Mouse (Mus musculus) spleen, postnatal 36 days (tissue): ENCODE results near the gene Lcp1.

Experiments
- DNase-seq, 2 experiments: peaks; one replicate each; pipeline ENCODE4 v3.0.0; 2022; ENCODE audit warnings: low spot score in 2 of 2, mixed read lengths in 1 of 2

Gene Lcp1

DNA sequence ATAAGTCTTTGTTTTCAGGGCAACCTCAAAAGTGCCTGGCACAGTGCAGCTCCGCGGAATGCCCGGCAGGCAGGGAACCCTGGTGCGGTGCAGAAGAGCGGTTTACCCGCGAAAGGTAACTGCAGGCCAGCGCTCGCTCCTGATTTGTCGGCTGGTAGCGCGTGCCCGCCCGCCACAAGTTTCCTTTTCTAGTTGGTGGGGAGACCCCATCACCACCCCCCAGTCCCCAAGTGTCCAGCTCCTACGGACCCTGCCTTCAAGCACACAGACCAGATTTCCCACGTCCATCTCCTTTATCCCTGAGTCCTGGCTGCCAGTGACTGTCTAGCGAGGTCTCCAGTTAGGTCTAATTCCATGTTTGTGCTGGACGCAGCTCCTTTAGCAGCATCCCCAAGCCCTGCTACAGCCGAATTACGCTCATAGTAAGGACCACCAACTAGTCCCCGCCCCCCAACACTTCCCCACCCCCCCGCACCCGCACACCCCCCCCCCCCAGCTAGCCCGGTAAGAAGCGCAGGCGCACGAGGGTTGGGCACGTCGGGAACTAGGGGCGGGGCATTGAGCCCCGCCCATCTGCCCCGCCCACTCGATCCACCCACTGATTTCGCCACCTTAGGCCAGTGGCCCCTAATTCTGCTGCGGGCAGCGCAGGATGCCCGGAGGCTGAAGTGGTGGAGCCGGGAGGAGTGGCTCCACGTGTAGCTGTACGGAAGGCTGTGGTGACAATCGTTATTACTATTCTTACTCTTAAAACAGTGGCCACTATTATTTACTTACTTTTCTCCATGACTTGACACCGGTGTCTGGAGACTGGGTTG, at the start of gene Lcp1, which contains the start of gene Lrrc63:
TSS of gene Lcp1 (plus strand) at position 601 of the 818 bp plus-strand sequence.
TSS of gene Lrrc63 (minus strand) at position 381 of the 818 bp plus-strand sequence.
- peak; percentile 76 to 83 for DNase-seq

GRCm38 (mm10) chr14:75102956-75103355, 27.9 kb upstream of the Lcp1 start:
- no peak for DNase-seq

GRCm38 (mm10) chr14:75121658-75122057, 9.2 kb upstream of the Lcp1 start:
- no peak for DNase-seq

- peak; percentile 8 to 22 for DNase-seq
Observed at GRCm38 (mm10) chr14:75131324-75131935, 529 bp downstream of the Lcp1 start.

GRCm38 (mm10) chr14:75136119-75136966, 5.4 kb downstream of the Lcp1 start:
- no peak for DNase-seq

DNA sequence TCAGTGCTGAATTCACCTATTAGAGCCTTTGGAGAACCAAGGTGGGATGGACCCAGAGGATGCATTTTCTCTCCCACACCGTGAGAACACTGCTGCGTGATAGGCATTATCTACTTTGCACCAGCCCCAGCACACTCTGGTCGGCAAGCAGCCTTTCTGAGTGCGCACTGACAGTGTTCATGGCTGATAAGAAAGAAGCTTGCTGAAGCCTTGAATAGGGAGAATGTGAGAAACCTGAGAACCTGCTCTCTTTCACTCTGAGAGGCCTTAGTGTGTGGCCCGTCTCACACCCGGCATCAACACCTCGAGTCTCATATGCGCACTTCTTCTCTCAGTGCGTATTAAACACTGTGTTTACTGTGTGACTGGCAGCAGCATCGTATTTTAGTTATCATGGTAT, 7.6 kb downstream of the Lcp1 start:
- peak; percentile 57 to 81 for DNase-seq

GRCm38 (mm10) chr14:75139225-75139624, 8.3 kb downstream of the Lcp1 start:
- DNase-seq = peak in 1 of 2 experiments; percentile 16

DNA sequence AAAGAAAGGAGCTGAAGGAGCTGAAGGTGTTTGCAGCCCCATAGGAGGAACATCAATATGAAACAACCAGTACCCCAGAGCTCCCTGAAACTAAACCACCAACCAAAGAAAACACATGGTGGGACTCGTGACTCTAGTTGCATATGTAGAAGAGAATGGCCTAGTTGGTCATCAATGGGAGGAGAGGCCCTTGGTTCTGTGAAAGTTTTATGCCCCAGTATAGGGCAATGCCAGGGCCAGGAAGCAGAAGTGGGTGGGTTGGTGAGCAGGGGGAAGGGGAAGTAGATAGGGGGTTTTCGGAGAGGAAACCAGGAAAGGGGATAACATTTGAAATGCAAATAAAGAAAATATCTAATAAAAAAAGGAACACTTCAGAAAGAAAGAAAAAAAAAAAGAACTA, 16.8 kb downstream of the Lcp1 start:
- peak; percentile 33 to 47 for DNase-seq

DNA sequence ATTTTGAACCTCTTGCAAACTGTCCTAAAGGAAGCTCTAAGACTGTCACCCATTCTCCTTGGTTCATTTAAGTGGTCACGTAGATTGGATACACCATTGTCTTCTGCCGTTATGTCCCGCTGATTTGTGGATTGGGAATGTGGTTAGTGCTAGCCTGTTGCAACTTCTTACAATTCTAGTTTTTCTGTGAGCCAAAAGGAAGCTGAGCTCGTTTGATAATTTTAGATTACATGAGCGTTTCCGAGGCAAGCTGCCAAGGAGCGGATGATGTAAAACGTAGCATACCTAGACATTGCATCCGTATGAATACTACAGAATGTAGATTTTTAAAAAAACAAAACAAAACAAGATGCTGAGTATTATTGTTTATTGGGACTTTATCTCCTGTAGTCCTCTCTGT, 17.3 kb downstream of the Lcp1 start:
- DNase-seq = peak in 1 of 2 experiments; percentile 39

DNA sequence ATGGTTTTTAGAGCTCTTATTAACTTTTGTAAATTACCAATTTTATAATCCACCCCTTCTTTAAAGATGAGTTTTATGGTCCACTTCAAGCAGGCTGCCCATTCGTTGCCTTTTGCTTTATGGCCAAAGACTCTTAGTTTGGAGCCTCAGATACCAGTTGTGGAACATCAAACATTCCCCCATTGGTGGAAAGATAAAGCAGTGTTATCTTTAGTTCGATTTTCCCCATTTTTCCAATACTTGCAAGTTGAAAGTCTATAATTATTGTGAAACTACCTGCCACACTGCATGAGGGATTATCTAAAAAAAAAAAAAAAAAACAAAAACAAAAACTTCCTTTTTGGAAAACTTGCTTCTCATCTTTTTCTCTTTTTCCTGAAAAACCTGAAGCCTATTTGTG, 19.8 kb downstream of the Lcp1 start:
- DNase-seq = no peak

GRCm38 (mm10) chr14:75151146-75151545, 20.2 kb downstream of the Lcp1 start:
- DNase-seq = no peak

GRCm38 (mm10) chr14:75154481-75154880, 23.6 kb downstream of the Lcp1 start:
- DNase-seq = no peak

- DNase-seq = no peak
Observed at GRCm38 (mm10) chr14:75159375-75159774, 28.5 kb downstream of the Lcp1 start.

GRCm38 (mm10) chr14:75163866-75164265, 33.0 kb downstream of the Lcp1 start:
- DNase-seq = peak in 1 of 2 experiments; percentile 29

- DNase-seq = no peak
Observed at GRCm38 (mm10) chr14:75164345-75164744, 33.4 kb downstream of the Lcp1 start.

DNA sequence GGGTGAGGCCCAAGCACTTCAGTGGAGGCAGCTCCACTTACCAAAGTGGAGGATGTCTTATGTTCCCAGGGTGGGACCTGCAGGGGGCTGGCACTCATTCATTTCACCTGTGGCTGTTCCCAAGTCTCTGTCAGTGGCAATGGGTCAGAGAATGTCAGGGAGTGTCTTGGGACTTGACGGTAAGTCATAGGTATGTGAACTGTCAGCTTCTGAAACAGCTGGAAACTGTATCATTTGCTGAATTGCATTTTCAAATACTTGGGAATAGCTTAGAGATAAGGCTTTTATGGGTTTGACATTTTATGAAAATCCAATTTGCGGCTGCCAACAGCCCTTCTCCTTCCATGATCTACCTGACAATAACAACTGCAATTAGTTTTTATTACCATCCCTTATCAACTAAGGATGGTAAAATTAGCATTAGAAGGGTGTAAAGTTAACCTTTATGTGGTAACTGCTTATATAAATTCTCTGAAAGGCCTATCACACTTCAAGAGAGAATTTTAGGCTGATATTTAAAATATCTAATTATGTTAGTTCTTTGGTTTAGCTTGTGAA, 34.8 kb downstream of the Lcp1 start:
- DNase-seq = no peak

DNA sequence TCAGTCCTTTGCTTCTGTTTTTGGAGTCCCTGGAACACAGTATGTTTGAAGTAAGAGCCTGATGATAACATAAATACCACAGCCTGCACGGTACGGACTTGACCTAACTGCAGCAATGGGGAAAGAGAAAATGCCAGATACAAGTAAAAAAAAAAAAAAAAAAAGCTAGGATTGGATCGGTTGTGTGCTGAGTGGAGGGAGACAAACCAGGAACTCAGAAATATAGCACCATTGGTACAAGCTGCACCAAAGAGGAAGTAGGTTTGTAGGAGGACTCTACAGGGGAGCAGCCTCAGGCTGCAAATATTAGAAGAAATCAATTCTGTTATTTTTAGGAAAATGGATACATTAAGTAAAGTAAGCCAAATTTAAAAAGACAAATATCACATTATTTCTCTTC, 37.6 kb downstream of the Lcp1 start:
- DNase-seq = no peak

GRCm38 (mm10) chr14:75170546-75170945, 39.6 kb downstream of the Lcp1 start:
- no peak for DNase-seq

DNA sequence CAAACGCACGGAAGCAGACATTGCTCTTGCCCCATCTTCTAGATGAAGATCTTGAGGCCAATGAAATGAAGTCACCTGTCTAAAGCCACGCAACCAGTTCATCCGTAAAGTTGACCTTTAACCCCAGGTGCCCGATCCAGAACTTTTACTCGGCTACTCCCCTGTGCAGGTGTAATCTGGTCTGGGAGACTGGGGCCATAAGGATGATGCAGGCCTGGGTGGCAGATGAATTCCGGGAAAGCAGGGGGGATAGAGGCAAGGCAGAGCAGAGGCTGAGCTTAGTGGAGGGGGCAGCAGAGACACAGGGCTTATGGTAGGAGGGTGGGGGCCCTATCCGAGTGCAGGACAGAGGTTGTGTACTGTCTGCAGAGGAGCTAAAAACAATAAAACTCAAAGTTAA, 43.4 kb downstream of the Lcp1 start:
- no peak for DNase-seq

DNA sequence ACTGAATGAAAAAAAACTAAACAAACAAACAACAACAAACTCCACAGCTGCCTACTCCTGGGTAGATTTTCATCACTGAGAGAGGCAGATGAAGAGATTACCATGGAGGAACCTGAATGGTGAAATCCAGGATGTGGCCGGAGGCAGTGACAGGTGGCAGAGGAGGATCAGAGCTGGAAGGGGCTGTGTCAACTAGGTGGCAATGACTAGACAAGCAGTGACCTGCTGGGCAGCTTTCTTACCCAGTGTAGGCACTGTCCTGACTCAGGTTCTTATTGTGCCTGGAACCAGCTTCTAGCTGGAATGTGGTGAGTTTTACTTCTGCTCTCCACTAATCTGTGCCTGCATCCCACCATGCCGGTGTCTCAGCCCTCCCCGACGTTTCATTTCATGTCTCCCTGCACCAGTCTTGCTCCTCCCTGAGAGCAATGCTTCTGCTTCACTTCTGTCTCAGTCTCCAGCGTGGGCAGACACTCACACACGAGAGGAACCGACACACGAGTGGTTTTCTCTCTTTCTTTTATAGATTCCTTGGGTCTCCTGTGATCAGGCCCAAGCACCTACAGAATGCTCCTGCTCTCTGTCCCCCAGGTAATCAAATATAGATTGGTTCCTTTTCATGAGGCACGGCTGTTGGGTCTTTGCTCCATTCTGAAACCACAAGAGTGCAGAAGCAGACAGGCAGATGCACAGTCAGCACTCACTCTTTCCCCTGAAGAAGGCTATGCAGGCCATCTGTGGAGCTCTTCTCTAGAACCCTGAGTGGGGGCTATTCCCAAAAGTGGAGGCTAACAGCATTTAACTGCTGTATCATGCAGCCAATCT, 44.0 kb downstream of the Lcp1 start:
- DNase-seq = no peak

DNA sequence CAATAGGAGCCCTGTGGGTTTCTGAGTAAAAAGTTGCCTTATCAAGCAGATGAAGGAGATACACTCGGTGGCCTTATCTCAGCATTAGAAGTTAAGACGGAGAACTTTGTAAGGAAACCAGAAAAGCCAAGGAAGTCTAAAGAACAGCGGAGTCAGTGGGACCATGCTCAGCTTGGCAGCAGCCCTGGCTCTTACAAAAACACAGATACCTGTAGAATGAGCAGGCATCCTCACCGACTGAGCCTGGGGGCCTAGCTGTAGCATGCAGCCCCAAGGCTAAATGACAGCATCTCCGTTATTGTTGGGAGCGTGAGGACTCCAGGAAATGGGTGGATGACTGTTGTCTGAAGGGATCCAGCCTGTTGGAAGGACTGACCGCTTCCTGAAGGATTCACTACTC, 44.9 kb downstream of the Lcp1 start:
- no peak for DNase-seq
